ENCODE assay signal across 8 mouse cellular contexts in genomic region chr8:87961680-87962513, GRCm38 (mm10). TPM values are rescaled to one million over a fixed set of nuclear protein-coding genes. Genes with fewer than 3 reads are reported as not detected.
DNase-seq lines count a peak whose midpoint lies in the region; ATAC-seq and TF ChIP-seq lines count a peak whose summit lies in the region.

No protein-coding gene starts in this region.

- H3K4me2 ChIP-seq in forebrain, postnatal 0 days (ENCODE audit: low read depth) = peak overlapping the region; percentile 98
- H3K4me2 ChIP-seq in hindbrain, embryonic 14.5 days (replicated peaks) = peak overlapping the region; percentile 97
- H3K4me2 ChIP-seq in limb, embryonic 12.5 days = peak overlapping the region; percentile 94
- H3K4me2 ChIP-seq in midbrain, embryonic 15.5 days = peak overlapping the region; percentile 88

- H3K27me3 ChIP-seq in forebrain, postnatal 0 days (ENCODE audit: insufficient read depth, low read length) = peaks cover 10% of the 10 kb centered on the region
- H3K27me3 ChIP-seq in hindbrain, embryonic 14.5 days (ENCODE audit: control insufficient read depth, insufficient read depth, low read length) = 0 out of 2 replicates have a peak, but pooled peaks cover 6% of the 10 kb centered on the region
- peaks cover 31% of the 10 kb centered on the region for H3K27me3 ChIP-seq in limb, embryonic 12.5 days
- H3K27me3 ChIP-seq in midbrain, embryonic 15.5 days (replicated peaks) = peaks cover 4% of the 10 kb centered on the region; the same call in 1 of the 2 replicates

- H3K9me3 ChIP-seq in forebrain, postnatal 0 days (ENCODE audit: low read length) = no peaks in the 10 kb centered on the region
- H3K9me3 ChIP-seq in hindbrain, embryonic 14.5 days (ENCODE audit: control insufficient read depth, low read length) = no peaks in the 10 kb centered on the region
- no peaks in the 10 kb centered on the region for H3K9me3 ChIP-seq in limb, embryonic 12.5 days
- H3K9me3 ChIP-seq in midbrain, embryonic 15.5 days = no peaks in the 10 kb centered on the region

- TF ChIP-seq CTCF in forebrain, postnatal 0 days (IDR thresholded peaks at IDR 0.05; ENCODE audit: low read depth) = no peak

- no peaks in the 10 kb centered on the region for H3K36me3 ChIP-seq in forebrain, postnatal 0 days (ENCODE audit: insufficient read depth)
- no peaks in the 10 kb centered on the region for H3K36me3 ChIP-seq in hindbrain, embryonic 14.5 days (replicated peaks; ENCODE audit: control insufficient read depth, insufficient read depth)
- H3K36me3 ChIP-seq in limb, embryonic 12.5 days = no peaks in the 10 kb centered on the region
- no peaks in the 10 kb centered on the region for H3K36me3 ChIP-seq in midbrain, embryonic 15.5 days (replicated peaks)

- no peak overlapping the region for H3K27ac ChIP-seq in forebrain, postnatal 0 days (ENCODE audit: low read depth, low read length)
- no peak overlapping the region; the same call in 1 of the 2 replicates for H3K27ac ChIP-seq in hindbrain, embryonic 14.5 days
- H3K27ac ChIP-seq in limb, embryonic 12.5 days = 0 out of 2 replicates have a peak overlapping the region, but pooled peaks have one; percentile 23
- peak overlapping the region; percentile 40 for H3K27ac ChIP-seq in midbrain, embryonic 15.5 days

- peak; percentile 35 to 39 for DNase-seq in frontal cortex, postnatal 10 days (ENCODE audit: low spot score in 2 of 2)
- no peak for DNase-seq in frontal cortex, postnatal 36 days (ENCODE audit: low spot score in 2 of 2)
- peak; percentile 86 for DNase-seq in cerebellum, adult 11 months
- DNase-seq in forebrain, postnatal 0 days = peak; percentile 46
- no peak for DNase-seq in hindbrain, embryonic 14.5 days (ENCODE audit: low spot score)

- H3K4me1 ChIP-seq in forebrain, postnatal 0 days (ENCODE audit: insufficient read depth) = peaks cover 7% of the 10 kb centered on the region; the same call in 1 of the 2 replicates
- H3K4me1 ChIP-seq in hindbrain, embryonic 14.5 days (replicated peaks; ENCODE audit: control insufficient read depth, insufficient read depth, low read length) = peaks cover 36% of the 10 kb centered on the region
- H3K4me1 ChIP-seq in limb, embryonic 12.5 days (replicated peaks) = peaks cover 45% of the 10 kb centered on the region
- H3K4me1 ChIP-seq in midbrain, embryonic 15.5 days = peaks cover 47% of the 10 kb centered on the region

- WGBS in forebrain, postnatal 0 days = 2% methylated on average over 50 of the region's 50 CpGs
- WGBS in hindbrain, embryonic 14.5 days = 1% methylated on average over 45 of the region's 50 CpGs
- under 1% methylated on average over 50 of the region's 50 CpGs for WGBS in limb, embryonic 12.5 days
- 1% methylated on average over 50 of the region's 50 CpGs for WGBS in midbrain, embryonic 15.5 days

- peak overlapping the region; percentile 25; the same call in 1 of the 2 replicates for H3K9ac ChIP-seq in forebrain, postnatal 0 days
- H3K9ac ChIP-seq in hindbrain, embryonic 14.5 days = peak overlapping the region; percentile 47
- peak overlapping the region; percentile 63 for H3K9ac ChIP-seq in limb, embryonic 12.5 days (replicated peaks)
- peak overlapping the region; percentile 40 for H3K9ac ChIP-seq in midbrain, embryonic 15.5 days

- peak overlapping the region; percentile 72 for H3K4me3 ChIP-seq in forebrain, postnatal 0 days (ENCODE audit: low read depth, low read length)
- peak overlapping the region; percentile 92 for H3K4me3 ChIP-seq in hindbrain, embryonic 14.5 days (replicated peaks; ENCODE audit: low read length)
- peak overlapping the region; percentile 93 for H3K4me3 ChIP-seq in limb, embryonic 12.5 days (replicated peaks)
- H3K4me3 ChIP-seq in midbrain, embryonic 15.5 days = peak overlapping the region; percentile 74

- ATAC-seq in forebrain, postnatal 0 days = no peak
- ATAC-seq in hindbrain, embryonic 14.5 days (ENCODE audit: low FRiP score) = 0 out of 2 replicates have a peak, but pooled peaks have one; percentile 5
- no peak for ATAC-seq in limb, embryonic 12.5 days (ENCODE audit: insufficient number of reproducible peaks, insufficient read depth, low FRiP score, low TSS enrichment, low read depth)
- ATAC-seq in midbrain, embryonic 15.5 days (replicated peaks) = peak; percentile 11; the same call in 1 of the 2 replicates
- no peak for ATAC-seq in erythroblast, adult 5-6 weeks (replicated peaks; ENCODE audit: low FRiP score, poor library complexity, severe bottlenecking)

RNA-seq across cellular contexts. Expression of gene Zfp423, which starts 2.5 kb away (rescaled TPM):
- 32.5 and 34.6 TPM in 2 replicates for total RNA-seq in forebrain, postnatal 0 days (2014; rRNA removed)
- 10.7 and 18.4 TPM in 2 replicates for polyA plus RNA-seq in forebrain, postnatal 0 days (2015; fragmentation: Nextera tagmentation; extraction: Ambion mirVana)
- 42.3 and 45.6 TPM in 2 replicates for polyA plus RNA-seq in hindbrain, embryonic 14.5 days (2014; fragmentation: Nextera tagmentation; extraction: Ambion mirVana)
- polyA plus RNA-seq in limb, embryonic 12.5 days (2016; fragmentation: Nextera tagmentation; extraction: Ambion mirVana) = 40.3 and 43.9 TPM in 2 replicates
- polyA plus RNA-seq in midbrain, embryonic 15.5 days (2015; fragmentation: Nextera tagmentation; extraction: Ambion mirVana) = 35.1 and 35.7 TPM in 2 replicates
- not detected in 2 replicates for total RNA-seq in erythroblast, adult 5-6 weeks (2015; ENCODE audit: low replicate concordance)
- total RNA-seq in erythroblast, adult 5-6 weeks (2017; ENCODE audit: low replicate concordance) = 3.2 TPM in 1 of 2 replicates, not detected in the other

Comparison
In these comparisons a context has a peak if more than half of its experiments do, and no peak if none do; other contexts are left out.
1. DNase-seq: peak in frontal cortex, postnatal 10 days (2 of 2), cerebellum, adult 11 months (single experiment) and forebrain, postnatal 0 days (single experiment); none in frontal cortex, postnatal 36 days (0 of 2) and hindbrain, embryonic 14.5 days (single experiment).
2. ATAC-seq: peak in hindbrain, embryonic 14.5 days (single experiment) and midbrain, embryonic 15.5 days (single experiment); none in forebrain, postnatal 0 days (single experiment), limb, embryonic 12.5 days (single experiment) and erythroblast, adult 5-6 weeks (single experiment).
3. H3K27ac ChIP-seq: peak in limb, embryonic 12.5 days (single experiment) and midbrain, embryonic 15.5 days (single experiment); none in forebrain, postnatal 0 days (single experiment) and hindbrain, embryonic 14.5 days (single experiment).
4. Peak in every context shown above with its lines, with median percentiles within 50 percentile points of each other: H3K4me2 ChIP-seq, H3K4me3 ChIP-seq and H3K9ac ChIP-seq.